Mouse (Mus musculus) naive thymus-derived CD4-positive, alpha-beta T cell, adult 2 months (primary cell): ENCODE results near the gene Cmpk2.
A peak's percentile ranks its signal among the peaks of the same experiment; 100 is the strongest.
"Not testable (repeated sequence)": the region's sequence is repeated elsewhere in the genome, so short reads cannot be mapped to it uniquely, and the experiment has no call there.

ENCODE experiments used
- DNase-seq: peaks from one replicate; pipeline ENCODE4 v3.0.0-alpha.2; 2011; ENCODE audit warnings: low read depth

Gene Cmpk2

GRCm38 (mm10) chr12:26469098-26470041 is at the start of gene Cmpk2:
TSS of gene Cmpk2 (plus strand) at chr12:26469204.
- peak; percentile 88 for DNase-seq

DNA sequence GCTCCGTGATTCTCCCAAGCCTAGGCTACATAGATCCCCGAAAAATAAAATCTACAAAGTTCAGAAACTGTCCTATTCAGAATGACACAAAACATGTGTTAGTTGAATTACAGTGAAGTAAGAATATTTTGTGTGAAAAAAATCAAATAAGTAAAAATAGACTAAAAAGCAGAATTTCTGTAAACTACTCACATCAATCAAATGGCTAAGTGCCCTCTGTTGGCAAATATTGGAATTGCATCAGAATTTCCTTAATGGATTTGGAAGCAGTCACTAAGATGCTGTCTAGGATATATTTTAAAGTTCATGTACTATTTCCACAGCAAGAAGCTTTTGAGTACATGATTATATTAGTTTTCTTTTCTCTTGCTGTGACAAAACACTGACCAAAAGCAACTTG is 44.2 kb upstream of the Cmpk2 start:
- peak; percentile 83 for DNase-seq

GRCm38 (mm10) chr12:26428771-26429170 is 40.2 kb upstream of the Cmpk2 start:
- DNase-seq: not testable (repeated sequence)

DNA sequence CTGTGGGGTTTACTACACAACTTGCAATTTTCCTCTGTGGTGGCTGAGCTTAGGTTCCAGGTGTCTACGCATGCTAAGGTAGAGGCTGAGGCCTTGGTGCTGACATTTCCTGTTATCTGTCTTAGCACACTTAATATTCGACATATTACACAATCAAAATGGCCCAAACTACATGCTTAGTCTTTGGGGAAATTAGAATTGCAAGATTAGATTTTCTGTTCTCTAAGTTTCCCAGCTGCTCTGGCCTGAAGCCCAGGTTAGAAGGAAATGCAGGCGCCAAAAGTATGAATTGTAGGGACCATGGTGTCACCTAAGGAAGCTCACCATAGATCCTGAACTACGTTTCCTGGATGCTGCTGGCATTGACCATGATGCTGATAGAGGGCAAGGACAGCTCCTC is 32.7 kb upstream of the Cmpk2 start:
- no peak for DNase-seq

GRCm38 (mm10) chr12:26437950-26438349 is 31.1 kb upstream of the Cmpk2 start:
- no peak for DNase-seq

GRCm38 (mm10) chr12:26439366-26439765 is 29.6 kb upstream of the Cmpk2 start:
- DNase-seq: no peak

DNA sequence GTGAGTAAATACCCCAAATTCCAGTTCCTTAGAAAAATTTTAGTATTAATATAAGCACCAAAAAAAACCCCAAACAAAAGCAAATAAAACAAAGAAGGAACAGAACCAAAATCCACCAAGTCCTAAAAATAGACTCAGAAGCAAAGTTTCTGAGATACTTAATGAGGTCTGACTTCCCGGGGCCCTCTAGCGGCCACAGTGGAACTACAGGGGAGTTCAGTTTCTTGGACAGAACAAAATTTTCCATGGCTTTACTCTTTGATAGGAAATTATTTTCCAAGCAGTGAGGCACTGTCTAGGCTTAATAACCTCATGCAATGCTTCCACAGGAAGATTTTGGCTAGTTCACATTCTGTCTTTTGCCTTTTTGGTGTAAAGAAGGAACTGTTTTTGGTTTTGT is 24.9 kb upstream of the Cmpk2 start:
- DNase-seq: peak; percentile 74

DNA sequence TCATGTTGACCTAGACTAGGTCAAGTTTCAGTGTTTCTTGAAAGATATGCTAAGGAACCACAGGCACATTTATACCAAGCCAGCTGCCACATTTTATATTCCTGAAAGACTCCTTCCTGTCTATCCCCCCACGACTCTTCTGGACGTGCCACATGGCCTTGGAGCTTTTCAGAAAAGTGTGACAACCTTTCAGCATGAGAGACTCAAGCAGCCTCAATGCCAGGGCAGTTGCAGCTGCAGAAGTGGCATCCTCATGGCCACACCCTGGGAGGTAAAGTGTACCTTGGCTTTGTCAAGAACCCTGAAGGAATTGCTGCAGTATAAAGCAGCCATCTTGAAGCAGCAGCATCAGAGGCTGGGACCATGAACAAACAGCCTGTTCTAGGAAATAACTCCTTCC is 24.5 kb upstream of the Cmpk2 start:
- DNase-seq: no peak

DNA sequence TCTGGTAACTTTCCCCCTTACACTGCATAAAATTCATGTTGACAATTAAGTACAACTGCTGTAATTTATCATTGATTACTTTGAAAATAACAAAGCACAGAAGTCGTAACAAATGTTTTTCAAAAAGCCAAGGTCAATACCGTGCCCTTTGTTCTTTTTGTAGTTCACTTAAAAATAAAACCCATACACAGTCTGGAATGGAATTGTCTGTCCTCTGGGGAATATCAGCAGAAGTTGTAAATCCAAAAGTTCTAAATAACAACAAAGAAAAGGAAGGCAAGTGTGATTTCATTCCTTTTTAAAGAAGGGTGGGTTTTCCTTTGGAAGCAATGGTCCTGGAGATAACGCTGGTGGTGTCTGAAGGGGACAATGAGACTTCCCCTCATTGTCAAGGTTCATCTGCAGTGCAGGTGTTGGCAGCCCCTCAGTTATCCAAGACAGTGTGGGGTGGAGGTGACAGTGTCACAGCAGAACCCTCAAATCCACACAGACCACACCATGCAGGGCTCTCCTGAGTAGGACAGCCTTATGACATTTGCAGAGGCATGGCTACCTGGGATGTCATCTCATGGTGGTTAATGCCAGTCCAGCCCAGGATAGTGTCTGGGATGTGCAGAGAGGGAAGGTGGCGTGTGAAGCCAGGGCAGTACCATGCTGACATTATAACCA is 22.5 kb upstream of the Cmpk2 start:
- no peak for DNase-seq

GRCm38 (mm10) chr12:26449483-26449882 is 19.5 kb upstream of the Cmpk2 start:
- DNase-seq: no peak

- no peak for DNase-seq
These were observed 17.9 kb upstream of the Cmpk2 start for GRCm38 (mm10) chr12:26451150-26451549.

DNA sequence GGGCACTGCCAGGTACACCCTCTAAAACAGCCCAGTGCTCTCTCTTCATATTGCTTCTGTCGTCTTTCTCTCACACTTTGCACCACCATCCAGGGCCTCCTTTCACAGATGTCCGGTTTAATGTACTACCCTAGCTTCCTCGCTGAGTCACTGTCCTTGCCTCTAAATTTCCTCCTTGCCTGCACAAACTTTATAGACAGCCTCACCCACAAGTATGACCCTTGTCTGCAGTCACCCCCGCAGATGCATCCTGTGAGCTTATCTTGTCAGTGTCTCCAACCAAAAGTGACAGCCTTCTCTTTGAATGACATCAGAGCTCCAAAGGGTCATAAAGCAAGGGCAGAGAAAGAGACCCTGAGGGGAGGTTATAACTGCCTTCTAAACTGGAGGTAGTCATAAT is 16.1 kb upstream of the Cmpk2 start:
- no peak for DNase-seq

- no peak for DNase-seq
These were observed 14.3 kb upstream of the Cmpk2 start for GRCm38 (mm10) chr12:26454682-26455081.

DNA sequence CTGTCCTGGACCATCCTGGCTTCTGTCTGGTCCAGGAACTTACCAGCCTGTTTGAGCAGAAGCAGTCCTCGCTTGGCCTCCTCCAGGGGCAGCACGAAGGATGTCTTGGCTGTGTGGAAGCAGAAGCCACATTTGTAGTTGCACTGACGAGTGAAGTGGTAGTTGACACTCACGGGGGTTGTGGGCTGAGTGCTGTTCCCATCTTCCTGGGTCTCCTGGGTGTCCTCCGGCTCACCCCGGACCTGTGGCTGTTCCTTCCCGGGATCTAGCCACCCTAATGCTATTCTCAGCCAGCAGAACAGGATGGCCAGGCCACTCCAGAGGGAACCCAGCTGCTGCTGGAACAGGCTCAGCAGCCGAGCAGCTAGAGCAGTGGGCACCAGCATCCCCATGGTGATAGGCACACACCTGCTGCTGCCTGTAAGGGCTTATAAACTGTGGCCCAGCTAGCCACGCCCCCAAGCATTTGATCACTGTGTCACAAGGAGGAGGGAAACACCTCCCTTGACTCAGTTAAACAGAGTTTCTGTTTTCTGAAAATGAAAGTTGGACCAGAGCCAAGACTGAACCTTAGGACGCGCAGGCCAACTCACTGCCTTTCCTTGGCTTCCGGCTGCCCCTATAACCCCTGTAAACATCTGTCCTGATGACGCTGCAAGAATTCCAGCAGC is 12.8 kb upstream of the Cmpk2 start, which contains the start of gene Rsad2:
Gene Rsad2 (minus strand): TSS at position 425 of the 671 bp plus-strand sequence.
- peak; percentile 95 for DNase-seq

DNA sequence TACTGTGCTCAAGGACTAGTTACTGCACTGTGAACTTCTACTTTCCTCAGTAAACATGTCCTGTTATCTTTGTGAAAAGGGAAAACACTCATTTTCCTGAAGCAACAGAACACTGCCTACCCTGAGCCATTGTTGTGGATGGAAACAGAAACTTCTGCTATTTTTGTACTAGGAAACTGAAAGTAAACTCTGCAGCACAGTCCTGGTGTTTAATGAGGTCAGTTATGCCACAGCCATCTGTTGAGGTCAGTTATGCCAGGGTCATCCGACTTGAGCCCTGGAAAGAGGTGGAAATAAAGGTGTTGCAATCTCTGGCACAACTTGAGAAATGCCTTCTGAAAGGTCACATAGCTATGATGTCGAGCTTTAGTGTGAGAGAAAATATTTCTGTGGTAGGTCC is 8.9 kb upstream of the Cmpk2 start:
- DNase-seq: no peak

DNA sequence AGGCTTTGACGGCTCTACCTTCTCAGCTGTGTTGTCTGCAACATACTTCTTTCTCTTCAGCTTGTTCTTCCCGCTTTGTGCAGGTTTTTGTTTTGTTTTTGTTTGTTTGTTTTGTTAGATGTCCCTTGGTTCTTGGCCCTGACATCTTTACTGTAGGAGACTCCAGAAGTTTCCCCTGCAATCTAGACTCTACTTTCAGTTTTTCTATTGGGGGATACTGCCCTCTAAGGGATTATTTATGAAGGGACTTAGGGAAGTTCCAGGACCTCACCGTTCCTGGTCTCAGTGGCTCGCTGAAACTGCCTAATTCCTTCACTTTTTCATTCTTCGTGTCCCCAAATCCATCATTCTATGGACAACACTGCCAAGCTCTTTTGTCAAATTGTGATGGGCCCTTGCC is 3.4 kb upstream of the Cmpk2 start:
- DNase-seq: no peak

DNA sequence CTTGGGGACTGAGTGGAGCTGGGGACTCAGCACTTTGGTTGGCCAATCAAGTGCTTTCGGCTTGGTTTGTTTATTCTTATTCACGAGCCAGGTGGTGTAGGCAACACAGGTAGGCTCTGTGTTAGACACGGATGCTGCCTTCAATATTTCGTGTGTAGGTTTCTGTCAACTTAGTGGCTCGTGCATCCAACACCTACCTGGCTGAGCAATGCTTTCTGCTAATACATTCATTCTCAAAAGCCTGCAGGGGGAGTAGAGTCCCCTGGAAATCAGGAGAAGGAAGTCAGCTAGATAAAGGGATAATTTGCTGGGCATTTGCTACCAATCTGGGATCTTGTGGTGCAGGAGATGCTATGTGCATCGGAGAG is 1.0 kb downstream of the Cmpk2 start:
- no peak for DNase-seq

- no peak for DNase-seq
These were observed 2.4 kb downstream of the Cmpk2 start for GRCm38 (mm10) chr12:26471376-26471775.

- DNase-seq: no peak
These were observed 3.9 kb downstream of the Cmpk2 start for GRCm38 (mm10) chr12:26472770-26473481.

GRCm38 (mm10) chr12:26473746-26474145 is 4.7 kb downstream of the Cmpk2 start:
- no peak for DNase-seq

DNA sequence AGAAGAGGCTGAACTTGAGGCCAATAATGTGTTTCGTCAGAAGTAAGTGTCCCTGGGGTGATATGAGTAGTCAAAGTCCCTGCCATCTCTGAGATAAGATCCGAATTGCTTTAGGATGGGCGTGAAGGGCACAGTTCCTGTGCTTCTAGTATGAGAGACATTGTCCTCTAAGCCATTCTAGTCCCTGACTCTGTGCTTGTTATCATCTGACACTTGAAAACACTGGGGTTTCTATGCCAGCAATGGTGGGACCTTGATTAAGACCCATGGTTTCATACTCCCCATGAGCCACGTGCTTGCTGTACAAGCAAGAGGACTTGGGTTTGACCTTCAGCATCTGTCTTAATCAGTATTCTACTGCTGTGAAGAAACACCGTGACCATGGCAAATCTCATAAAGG is 8.2 kb downstream of the Cmpk2 start:
- DNase-seq: no peak
